Mouse (Mus musculus) brain, embryonic 14.5 days (tissue): ENCODE data around the gene Gm7029.

Source experiments
- CTCF ChIP-seq: fragments of 200-500 bp; IDR thresholded peaks from 2 replicates; pipeline ENCODE4 v1.5.1; 2012; ENCODE audit warnings: inconsistent platforms, mild to moderate bottlenecking, moderate library complexity, borderline replicate concordance; ENCODE audit not compliant: insufficient read depth, insufficient read length; ENCODE audit errors: extremely low read depth
- POLR2A ChIP-seq: fragments of 200-500 bp; IDR thresholded peaks from 2 replicates; pipeline ENCODE4 v1.6.1; 2012; ENCODE audit warnings: mild to moderate bottlenecking, inconsistent platforms, borderline replicate concordance; ENCODE audit not compliant: poor library complexity, insufficient read depth, insufficient read length, severe bottlenecking; ENCODE audit errors: extremely low read depth

GRCm38 (mm10) chr17:33909077-33909868, 35.6 kb downstream of the Gm7029 start, which contains the start of gene Daxx:
- TF ChIP-seq CTCF, result no peak
- peak; percentile 61; the same call in 1 of the 2 replicates for TF ChIP-seq POLR2A
